Mouse (Mus musculus) forebrain, embryonic 10.5 days (tissue): Measurements from ENCODE around the gene Sema7a. TPM values are rescaled to one million over a fixed set of nuclear protein-coding genes. Genes with fewer than 3 reads are reported as not detected.

Experiments used
- DNase-seq: peaks from one replicate; pipeline ENCODE4 v3.0.0-alpha.2; 2017; ENCODE audit warnings: low spot score; ENCODE audit errors: extremely low spot score
- H3K27ac ChIP-seq: fragments of 300-500 bp; sonication (generic); 2 replicates; pipeline ENCODE4 v1.5.1; 2016; ENCODE audit warnings: mild to moderate bottlenecking
- H3K27me3 ChIP-seq: fragments of 300-500 bp; sonication (generic); 2 replicates; pipeline ENCODE4 v1.6.1; 2016; ENCODE audit warnings: mild to moderate bottlenecking; ENCODE audit not compliant: poor library complexity, severe bottlenecking
- H3K36me3 ChIP-seq: fragments of 300-500 bp; sonication (generic); replicated peaks from 2 replicates; pipeline ENCODE4 v1.6.1; 2016; ENCODE audit warnings: mild to moderate bottlenecking, moderate library complexity
- H3K4me1 ChIP-seq: fragments of 300-500 bp; sonication (generic); 2 replicates; pipeline ENCODE4 v1.6.1; 2016
- H3K4me3 ChIP-seq: fragments of 300-500 bp; sonication (generic); 2 replicates; pipeline ENCODE4 v1.5.1; 2016; ENCODE audit warnings: mild to moderate bottlenecking, moderate library complexity
- H3K9me3 ChIP-seq: fragments of 300-500 bp; sonication (generic); 2 replicates; pipeline ENCODE4 v1.6.1; 2016; ENCODE audit warnings: mild to moderate bottlenecking, moderate library complexity
- WGBS: fragments of 180-500 bp; shearing (Covaris S2); methylation state at CpG from one replicate; pipeline ENCODE4 v1.1.7; 2016; 5-methylcytosine and 5-hydroxymethylcytosine counted together
- polyA plus RNA-seq: library from polyadenylated mRNA; unstranded; fragments of >200 nt; fragmentation: Nextera tagmentation; extraction: Ambion mirVana; gene quantifications from 2 replicates; pipeline ENCODE4 v1.2.1, GENCODE M21; 2016

The Sema7a gene
- polyA plus RNA-seq, 1 experiment from 2014 or later: 0.14 TPM

- no peaks in the 10 kb centered on the region for H3K4me1 ChIP-seq
- peaks cover 86% of the 10 kb centered on the region for H3K36me3 ChIP-seq
- H3K27ac ChIP-seq: no peak overlapping the region
- no peaks in the 10 kb centered on the region for H3K27me3 ChIP-seq
- no peak overlapping the region for H3K4me3 ChIP-seq
- H3K9me3 ChIP-seq: no peaks in the 10 kb centered on the region
- 92% methylated on average over 5 of the region's 5 CpGs for WGBS
- DNase-seq: no peak
Measured at GRCm38 (mm10) chr9:57922381-57922780, 17.5 kb upstream of the Sema7a start.

DNA sequence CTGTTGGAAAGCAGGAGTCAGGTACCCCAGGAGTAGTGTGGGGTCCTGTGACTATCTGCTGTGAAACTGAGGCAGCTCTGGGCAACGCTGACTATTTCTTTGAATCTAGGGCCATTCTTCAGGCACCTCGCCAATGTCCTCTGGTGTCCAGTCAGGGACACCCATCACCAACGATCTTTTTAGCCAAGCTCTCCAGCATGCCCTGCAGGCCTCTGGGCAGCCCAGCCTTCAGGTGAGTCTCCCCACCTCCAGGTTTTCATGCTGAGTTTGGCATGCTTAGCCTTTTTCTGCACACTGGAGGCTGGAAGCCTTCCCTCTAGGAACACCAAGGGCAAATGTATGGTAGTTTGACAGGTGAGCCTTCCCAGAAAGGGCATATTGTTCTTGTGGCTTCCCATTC is 16.9 kb upstream of the Sema7a start:
- 87% methylated on average over 3 of the region's 3 CpGs for WGBS
- peaks cover 90% of the 10 kb centered on the region for H3K36me3 ChIP-seq

GRCm38 (mm10) chr9:57931166-57931767 is 8.6 kb upstream of the Sema7a start:
- peaks cover 42% of the 10 kb centered on the region for H3K36me3 ChIP-seq
- no peaks in the 10 kb centered on the region for H3K4me1 ChIP-seq
- peaks cover 3% of the 10 kb centered on the region; the same call in 1 of the 2 replicates for H3K27me3 ChIP-seq
- H3K4me3 ChIP-seq: no peak overlapping the region
- WGBS: 88% methylated on average over 5 of the region's 5 CpGs
- no peak for DNase-seq
- H3K27ac ChIP-seq: no peak overlapping the region
- no peaks in the 10 kb centered on the region for H3K9me3 ChIP-seq

More for the DNA sequence above, 16.9 kb upstream of the Sema7a start:
- Histone ChIP-seq H3K4me3 (no peak overlapping the region), H3K27ac (no peak overlapping the region), H3K27me3 (no peaks in the 10 kb centered on the region), H3K9me3 (no peaks in the 10 kb centered on the region), H3K4me1 (no peaks in the 10 kb centered on the region)
- DNase-seq: no peak

GRCm38 (mm10) chr9:57932253-57932652 is 7.7 kb upstream of the Sema7a start:
- WGBS: 81% methylated on average over 3 of the region's 3 CpGs
- no peak for DNase-seq
- no peak overlapping the region for H3K4me3 ChIP-seq
- H3K4me1 ChIP-seq: no peaks in the 10 kb centered on the region
- no peaks in the 10 kb centered on the region for H3K9me3 ChIP-seq
- H3K27ac ChIP-seq: no peak overlapping the region
- H3K36me3 ChIP-seq: peaks cover 34% of the 10 kb centered on the region
- peaks cover 13% of the 10 kb centered on the region for H3K27me3 ChIP-seq

- 84% methylated on average over 6 of the region's 6 CpGs for WGBS
- no peak for DNase-seq
- Histone ChIP-seq H3K36me3 (peaks cover 27% of the 10 kb centered on the region), H3K27ac (no peak overlapping the region), H3K4me1 (no peaks in the 10 kb centered on the region), H3K9me3 (no peaks in the 10 kb centered on the region), H3K4me3 (no peak overlapping the region), H3K27me3 (peaks cover 21% of the 10 kb centered on the region)
Measured at GRCm38 (mm10) chr9:57932831-57933602, 6.9 kb upstream of the Sema7a start.

GRCm38 (mm10) chr9:57935683-57936437 is 4.1 kb upstream of the Sema7a start:
- Histone ChIP-seq H3K36me3 (no peaks in the 10 kb centered on the region), H3K4me3 (no peak overlapping the region), H3K27me3 (peaks cover 49% of the 10 kb centered on the region), H3K4me1 (peaks cover 23% of the 10 kb centered on the region), H3K9me3 (no peaks in the 10 kb centered on the region), H3K27ac (no peak overlapping the region)
- peak; percentile 75 for DNase-seq
- WGBS: 32% methylated on average over 6 of the region's 6 CpGs

GRCm38 (mm10) chr9:57937171-57937570 is 2.7 kb upstream of the Sema7a start:
- no peak for DNase-seq
- Histone ChIP-seq H3K4me1 (peaks cover 34% of the 10 kb centered on the region), H3K9me3 (no peaks in the 10 kb centered on the region), H3K27ac (no peak overlapping the region), H3K4me3 (no peak overlapping the region), H3K27me3 (peaks cover 62% of the 10 kb centered on the region), H3K36me3 (no peaks in the 10 kb centered on the region)
- WGBS: 79% methylated on average over 4 of the region's 4 CpGs

DNA sequence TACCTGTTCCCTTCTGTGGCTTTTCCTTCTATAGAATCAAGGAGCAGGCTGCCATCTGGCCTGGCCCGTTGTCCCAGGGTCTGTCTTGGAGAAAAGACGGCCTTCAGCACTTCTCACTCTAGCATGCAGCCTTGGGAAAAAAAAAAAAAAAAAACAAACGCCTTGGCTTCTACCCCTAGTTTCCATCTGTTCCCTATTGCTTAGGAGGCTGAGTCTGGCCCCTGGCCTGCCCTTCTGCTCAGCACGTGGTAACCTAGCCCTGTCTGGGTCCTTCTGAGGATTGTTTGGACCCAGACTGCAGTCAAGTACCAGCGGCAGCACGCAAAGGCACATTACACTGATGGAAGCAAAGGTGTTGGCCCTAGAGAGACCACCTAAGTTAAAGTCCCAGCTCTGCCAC is 2.3 kb upstream of the Sema7a start:
- H3K4me1 ChIP-seq: peaks cover 35% of the 10 kb centered on the region
- no peak overlapping the region for H3K4me3 ChIP-seq
- 56% methylated on average over 6 of the region's 6 CpGs for WGBS
- no peak overlapping the region for H3K27ac ChIP-seq
- peaks cover 67% of the 10 kb centered on the region for H3K27me3 ChIP-seq
- H3K9me3 ChIP-seq: no peaks in the 10 kb centered on the region
- DNase-seq: no peak
- no peaks in the 10 kb centered on the region for H3K36me3 ChIP-seq

DNA sequence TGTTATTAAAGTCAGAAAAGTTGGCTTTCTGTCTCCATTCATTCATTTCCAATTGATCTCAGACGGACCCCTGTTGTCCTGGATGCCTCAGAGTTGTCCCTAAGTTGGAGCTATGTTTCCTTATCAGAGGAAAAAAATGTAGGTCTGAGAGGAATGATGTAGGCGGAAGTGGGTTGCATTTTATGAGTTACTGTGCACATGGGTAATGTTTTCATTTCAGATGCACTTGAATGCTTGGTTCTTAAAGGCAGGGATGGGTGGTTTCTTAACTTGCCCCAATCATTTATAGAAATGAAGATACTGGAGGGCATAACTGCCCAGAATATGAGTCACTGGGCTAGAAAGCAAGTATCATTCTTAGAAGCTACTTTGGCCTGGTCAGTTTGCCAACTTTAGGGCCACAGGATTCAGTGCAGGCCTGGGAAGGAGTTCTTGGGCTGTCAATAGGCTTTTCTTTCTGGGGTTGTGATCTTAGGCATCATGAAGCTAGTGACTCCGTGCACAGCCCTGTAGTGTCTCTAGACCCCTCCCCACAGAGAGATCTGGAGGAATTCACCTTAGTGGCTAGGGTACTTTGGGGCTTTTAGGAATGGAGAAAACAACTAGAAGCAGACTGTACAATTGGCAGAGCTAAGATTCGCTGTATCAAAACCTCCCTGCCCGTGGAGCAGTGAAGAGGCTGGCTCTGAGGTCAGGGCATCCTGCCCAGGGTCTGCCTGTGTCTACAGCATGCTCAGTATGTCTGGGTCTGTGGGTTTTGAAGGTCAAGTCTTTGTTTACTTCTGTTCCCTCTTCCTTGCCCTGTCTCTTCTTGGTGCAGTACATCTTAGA is 1.5 kb upstream of the Sema7a start:
- WGBS: 78% methylated on average over 5 of the region's 5 CpGs

DNA sequence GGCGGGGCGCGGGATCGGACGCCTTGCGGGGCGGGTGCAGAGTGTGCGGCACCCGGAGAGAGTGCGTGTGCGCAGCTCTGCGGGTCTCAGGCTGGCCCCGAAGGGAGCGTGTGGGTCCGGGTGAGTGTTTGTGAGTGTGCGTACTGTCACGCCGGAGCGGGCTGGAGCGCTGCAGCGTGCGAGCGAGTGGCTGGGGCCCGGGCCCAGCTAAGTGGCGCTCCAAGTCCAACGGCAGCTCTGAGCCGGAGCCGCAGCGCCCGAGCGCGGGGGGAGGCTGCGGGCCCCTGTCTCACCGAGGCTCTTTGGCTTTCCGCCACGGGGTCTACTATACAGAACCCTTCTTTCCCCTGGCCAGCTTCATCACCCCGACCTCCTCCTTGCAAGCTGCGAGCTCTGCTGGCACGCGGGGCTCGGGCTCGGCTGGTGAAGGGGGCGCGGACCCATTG is 460 bp downstream of the Sema7a start:
- DNase-seq: peak; percentile 59
- WGBS: under 1% methylated on average over 44 of the region's 44 CpGs
- Histone ChIP-seq H3K27me3 (peaks cover 92% of the 10 kb centered on the region), H3K9me3 (no peaks in the 10 kb centered on the region), H3K36me3 (no peaks in the 10 kb centered on the region), H3K4me1 (peaks cover 47% of the 10 kb centered on the region), H3K4me3 (peak overlapping the region; percentile 82), H3K27ac (peak overlapping the region; percentile 85)

More for the DNA sequence above, 1.5 kb upstream of the Sema7a start:
- H3K27ac ChIP-seq: no peak overlapping the region
- DNase-seq: no peak
- no peak overlapping the region for H3K4me3 ChIP-seq
- H3K36me3 ChIP-seq: no peaks in the 10 kb centered on the region
- H3K4me1 ChIP-seq: peaks cover 41% of the 10 kb centered on the region
- H3K9me3 ChIP-seq: no peaks in the 10 kb centered on the region
- H3K27me3 ChIP-seq: peaks cover 75% of the 10 kb centered on the region

GRCm38 (mm10) chr9:57940861-57941638 is 1.1 kb downstream of the Sema7a start:
- H3K27me3 ChIP-seq: peaks cover 98% of the 10 kb centered on the region
- peaks cover 54% of the 10 kb centered on the region for H3K4me1 ChIP-seq
- WGBS: 10% methylated on average over 28 of the region's 28 CpGs
- peak overlapping the region; percentile 85 for H3K27ac ChIP-seq
- H3K4me3 ChIP-seq: peak overlapping the region; percentile 82
- no peaks in the 10 kb centered on the region for H3K36me3 ChIP-seq
- DNase-seq: peak; percentile 39
- no peaks in the 10 kb centered on the region for H3K9me3 ChIP-seq
